ENCODE assay signal across 17 mouse cellular contexts in the genomic region with DNA sequence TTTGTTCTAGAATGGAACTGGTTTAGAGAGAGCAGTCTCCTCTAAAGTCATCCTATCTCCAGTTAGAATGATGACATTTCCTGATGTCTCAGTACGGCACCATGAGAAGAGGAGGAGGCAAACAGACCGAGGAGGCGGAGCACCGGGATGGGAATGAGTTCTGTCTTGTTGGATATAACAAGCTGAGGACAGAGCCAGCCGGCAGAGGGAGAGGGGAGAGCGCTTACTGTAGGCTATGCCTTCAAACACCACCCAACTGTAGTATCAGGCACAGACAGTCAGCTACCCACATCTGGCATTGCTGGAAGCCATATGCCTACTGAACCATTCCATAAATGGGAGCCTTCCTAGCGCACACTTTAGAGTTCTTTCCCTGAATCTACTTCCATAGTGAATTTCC. TPM values are rescaled to one million over a fixed set of nuclear protein-coding genes. Genes with fewer than 3 reads are reported as not detected.
A peak's percentile ranks its signal among the peaks of the same experiment; 100 is the strongest.
DNase-seq lines count a peak whose midpoint lies in the region; ATAC-seq lines count a peak whose summit lies in the region.
"Had no signal": no experiment of that assay in that cellular context is flagged by ENCODE, and none has a peak within 500 bp of the region (broad histone marks: within the 10 kb centered on the region; RNA-seq: fewer than 3 reads in every experiment).

No protein-coding gene starts in this region.

- H3K9me3 ChIP-seq in heart, embryonic 12.5 days (replicated peaks) = no peaks in the 10 kb centered on the region
- no peaks in the 10 kb centered on the region for H3K9me3 ChIP-seq in megakaryocyte, embryonic 14.5 days
- no peaks in the 10 kb centered on the region for H3K9me3 ChIP-seq in liver, embryonic 13.5 days (replicated peaks)
- no peaks in the 10 kb centered on the region for H3K9me3 ChIP-seq in embryonic facial prominence, embryonic 10.5 days
- H3K9me3 ChIP-seq: midbrain, embryonic 15.5 days had no signal

- WGBS in heart, embryonic 12.5 days = 76% methylated on average over 7 of the region's 7 CpGs
- WGBS in liver, embryonic 13.5 days (ENCODE audit: insufficient replicate concordance) = 66% methylated on average over 7 of the region's 7 CpGs
- WGBS in embryonic facial prominence, embryonic 10.5 days = 91% methylated on average over 7 of the region's 7 CpGs

- no peak overlapping the region for H3K4me2 ChIP-seq in heart, embryonic 12.5 days
- peak overlapping the region; percentile 61 for H3K4me2 ChIP-seq in liver, embryonic 13.5 days
- H3K4me2 ChIP-seq: forebrain, embryonic 13.5 days; hindbrain, embryonic 14.5 days; midbrain, embryonic 15.5 days had no signal

- H3K36me3 ChIP-seq in heart, embryonic 12.5 days = no peaks in the 10 kb centered on the region
- H3K36me3 ChIP-seq in megakaryocyte, embryonic 14.5 days (replicated peaks; ENCODE audit: low read length) = peaks cover 86% of the 10 kb centered on the region
- H3K36me3 ChIP-seq in liver, embryonic 13.5 days = peaks cover 64% of the 10 kb centered on the region
- no peaks in the 10 kb centered on the region for H3K36me3 ChIP-seq in embryonic facial prominence, embryonic 10.5 days (replicated peaks)
- H3K36me3 ChIP-seq: midbrain, embryonic 15.5 days had no signal

- no peaks in the 10 kb centered on the region for H3K27me3 ChIP-seq in heart, embryonic 12.5 days (replicated peaks)
- no peaks in the 10 kb centered on the region for H3K27me3 ChIP-seq in megakaryocyte, embryonic 14.5 days (replicated peaks)
- no peaks in the 10 kb centered on the region for H3K27me3 ChIP-seq in liver, embryonic 13.5 days
- peaks cover 6% of the 10 kb centered on the region; the same call in 1 of the 2 replicates for H3K27me3 ChIP-seq in embryonic facial prominence, embryonic 10.5 days (replicated peaks; ENCODE audit: low read depth, poor library complexity, severe bottlenecking)
- H3K27me3 ChIP-seq: forebrain, embryonic 13.5 days; midbrain, embryonic 15.5 days had no signal

- peak overlapping the region; percentile 25 for H3K27ac ChIP-seq in heart, embryonic 12.5 days (ENCODE audit: poor library complexity, severe bottlenecking)
- H3K27ac ChIP-seq in liver, embryonic 13.5 days = peak overlapping the region; percentile 99
- H3K27ac ChIP-seq in embryonic facial prominence, embryonic 10.5 days (replicated peaks) = no peak overlapping the region
- H3K27ac ChIP-seq: forebrain, embryonic 13.5 days; hindbrain, embryonic 14.5 days; midbrain, embryonic 15.5 days had no signal

- H3K4me3 ChIP-seq in heart, embryonic 12.5 days = no peak overlapping the region
- peak overlapping the region; percentile 87 for H3K4me3 ChIP-seq in megakaryocyte, embryonic 14.5 days (replicated peaks)
- peak overlapping the region; percentile 1; the same call in 1 of the 2 replicates for H3K4me3 ChIP-seq in liver, embryonic 13.5 days (replicated peaks)
- H3K4me3 ChIP-seq in embryonic facial prominence, embryonic 10.5 days = no peak overlapping the region
- H3K4me3 ChIP-seq: forebrain, embryonic 13.5 days; midbrain, embryonic 15.5 days had no signal

- DNase-seq in heart, postnatal 36 days = no peak
- DNase-seq in liver, embryonic 13.5 days = no peak
- no peak for DNase-seq in c-Kit-positive CD71-positive TER-119-positive erythroid progenitor cells, embryonic 14.5 days (ENCODE audit: low spot score)
- no peak for DNase-seq in embryonic facial prominence, embryonic 10.5 days (ENCODE audit: low spot score)
- DNase-seq: adrenal gland, postnatal 36 days; cerebellum, postnatal 14 days; embryo, embryonic 11 days; heart, postnatal 10 days; lung, postnatal 4 days; right cerebral cortex, postnatal 4 days; thymus, postnatal 4 days had no signal

- peaks cover 71% of the 10 kb centered on the region for H3K4me1 ChIP-seq in heart, embryonic 12.5 days (replicated peaks)
- H3K4me1 ChIP-seq in megakaryocyte, embryonic 14.5 days = peaks cover 100% of the 10 kb centered on the region
- H3K4me1 ChIP-seq in liver, embryonic 13.5 days (replicated peaks) = peaks cover 99% of the 10 kb centered on the region
- H3K4me1 ChIP-seq in embryonic facial prominence, embryonic 10.5 days = peaks cover 26% of the 10 kb centered on the region

- ATAC-seq in heart, embryonic 12.5 days (ENCODE audit: insufficient number of reproducible peaks, low FRiP score) = no peak
- ATAC-seq in megakaryocyte, adult 5-6 weeks (ENCODE audit: poor library complexity, severe bottlenecking) = no peak
- peak; percentile 15; the same call in 1 of the 2 replicates for ATAC-seq in liver, embryonic 13.5 days (ENCODE audit: low read depth)
- ATAC-seq: forebrain, embryonic 13.5 days; midbrain, embryonic 15.5 days had no signal

- intact Hi-C loops in heart, postnatal 36 days (cut with DNase I) = no loop called here

- H3K9ac ChIP-seq in heart, embryonic 12.5 days = no peak overlapping the region
- H3K9ac ChIP-seq in liver, embryonic 13.5 days = peak overlapping the region; percentile 76
- H3K9ac ChIP-seq: forebrain, embryonic 13.5 days; hindbrain, embryonic 14.5 days; midbrain, embryonic 15.5 days had no signal

RNA-seq across cellular contexts. Expression of a gene that starts 32.6 kb away (rescaled TPM):
- 4.5 and 5.8 TPM in 2 replicates for polyA plus RNA-seq in heart, embryonic 12.5 days (2016; fragmentation: Nextera tagmentation; extraction: Ambion mirVana)
- 100 to 1,000 TPM in 1 of 2 experiments, 10 to 100 TPM in 1; 86.1 to 111 TPM for total RNA-seq in heart, postnatal 36 days (2021)
- polyA plus RNA-seq in megakaryocyte, embryonic 14.5 days (2012; ENCODE audit: insufficient read depth, low replicate concordance) = 14.8 and 55.2 TPM in 2 replicates
- 25.3 and 25.7 TPM in 2 replicates for total RNA-seq in megakaryocyte, adult 5-6 weeks (2015)
- total RNA-seq in megakaryocyte, adult 5-6 weeks (2017) = 24.9 and 27.4 TPM in 2 replicates
- polyA plus RNA-seq in liver, embryonic 13.5 days (2015; fragmentation: Nextera tagmentation; extraction: Ambion mirVana) = 14.5 and 15.2 TPM in 2 replicates
- 2.8 and 3.3 TPM in 2 replicates for polyA plus RNA-seq in embryonic facial prominence, embryonic 10.5 days (2016; fragmentation: Nextera tagmentation; extraction: Ambion mirVana)

Comparison
In these comparisons a context has a peak if more than half of its experiments do, and no peak if none do; other contexts are left out.
1. H3K4me3 ChIP-seq: peak in megakaryocyte, embryonic 14.5 days (single experiment) and liver, embryonic 13.5 days (single experiment); none in heart, embryonic 12.5 days (single experiment) and embryonic facial prominence, embryonic 10.5 days (single experiment).